Mouse (Mus musculus): ENCODE results near the gene Atp9a.

DNA sequence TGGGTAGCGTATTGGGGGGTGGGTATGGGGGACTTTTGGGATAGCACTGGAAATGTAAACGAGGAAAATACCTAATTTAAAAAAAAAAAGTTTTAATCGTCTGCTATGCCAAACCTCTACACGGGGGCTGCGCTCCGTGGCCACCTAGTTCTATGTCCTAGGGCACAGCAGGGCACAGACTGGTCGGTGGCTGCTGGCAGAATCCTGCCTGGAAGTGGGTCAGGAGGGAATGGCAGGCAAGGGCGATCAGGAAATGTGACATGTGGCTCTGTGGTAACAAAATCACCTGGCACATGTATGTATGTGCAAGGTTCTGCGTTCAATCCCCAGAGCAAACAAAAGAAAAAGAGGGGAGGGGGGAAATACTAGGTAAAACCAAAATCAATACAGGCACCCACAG, 56.3 kb downstream of the Atp9a start:
- TF ChIP-seq CTCF (IDR thresholded peaks at IDR 0.05; ENCODE audit: low read depth): no peak
- TF ChIP-seq EP300 (optimal IDR thresholded peaks at IDR 0.05): no peak

Data from stomach, postnatal 0 days (tissue).